ENCODE assay signal across 10 mouse cellular contexts in the genomic region with DNA sequence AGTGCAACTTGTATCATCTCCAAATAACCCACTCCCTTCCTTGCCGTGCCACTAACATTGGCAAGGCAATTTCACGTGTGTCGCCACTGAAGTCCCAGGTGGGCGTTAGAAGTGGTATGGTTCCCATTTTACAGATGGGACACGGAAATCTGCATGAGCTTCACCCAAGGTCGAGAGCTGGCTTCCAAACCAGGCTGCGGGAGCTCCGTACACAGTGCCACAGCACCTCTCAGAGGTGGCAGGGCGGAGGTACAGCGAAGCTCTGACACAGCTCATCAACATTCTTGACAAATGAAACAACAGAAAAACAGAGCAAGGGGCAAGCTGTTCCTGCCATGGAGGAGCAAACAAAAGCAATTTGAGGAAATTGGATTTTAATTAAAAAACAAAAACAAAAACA.
DNase-seq lines count a peak whose midpoint lies in the region; ATAC-seq and TF ChIP-seq lines count a peak whose summit lies in the region.
"Had no signal": no experiment of that assay in that cellular context is flagged by ENCODE, and none has a peak within 500 bp of the region (broad histone marks: within the 10 kb centered on the region; RNA-seq: fewer than 3 reads in every experiment).

No protein-coding gene starts in this region.

- ATAC-seq in intestine, postnatal 0 days: no peak
- ATAC-seq in intestine, embryonic 16.5 days: no peak
- peak; percentile 60; the same call in 1 of the 2 replicates for ATAC-seq in forebrain, embryonic 11.5 days (replicated peaks; ENCODE audit: low FRiP score)

- no peak overlapping the region for H3K9ac ChIP-seq in intestine, postnatal 0 days (ENCODE audit: low read depth, low read length)
- no peak overlapping the region for H3K9ac ChIP-seq in intestine, embryonic 16.5 days (ENCODE audit: low read depth, low read length)
- no peak overlapping the region for H3K9ac ChIP-seq in forebrain, embryonic 11.5 days (ENCODE audit: low read length)
- H3K9ac ChIP-seq: heart, embryonic 15.5 days had no signal

- TF ChIP-seq CTCF in intestine, postnatal 0 days (IDR thresholded peaks at IDR 0.05; ENCODE audit: low read depth): peak; percentile 69

- H3K27me3 ChIP-seq in intestine, postnatal 0 days (replicated peaks; ENCODE audit: control insufficient read depth, insufficient read depth, low read length): no peaks in the 10 kb centered on the region
- no peaks in the 10 kb centered on the region for H3K27me3 ChIP-seq in intestine, embryonic 16.5 days (replicated peaks; ENCODE audit: control insufficient read depth, insufficient read depth, low read length)
- H3K27me3 ChIP-seq in forebrain, embryonic 11.5 days (ENCODE audit: control insufficient read depth, insufficient read depth, low read length): no peaks in the 10 kb centered on the region

- no peak overlapping the region for H3K27ac ChIP-seq in intestine, postnatal 0 days (ENCODE audit: low read depth, low read length)
- H3K27ac ChIP-seq in intestine, embryonic 16.5 days (ENCODE audit: low read length): no peak overlapping the region
- H3K27ac ChIP-seq in forebrain, embryonic 11.5 days (ENCODE audit: low read depth, low read length): no peak overlapping the region
- H3K27ac ChIP-seq: heart, embryonic 15.5 days had no signal

- WGBS in intestine, postnatal 0 days: 45% methylated on average over 10 of the region's 10 CpGs
- WGBS in intestine, embryonic 16.5 days: 43% methylated on average over 10 of the region's 10 CpGs
- 45% methylated on average over 10 of the region's 10 CpGs for WGBS in forebrain, embryonic 11.5 days

- no peaks in the 10 kb centered on the region for H3K36me3 ChIP-seq in intestine, postnatal 0 days (ENCODE audit: control insufficient read depth, insufficient read depth)
- H3K36me3 ChIP-seq in intestine, embryonic 16.5 days (ENCODE audit: control insufficient read depth, insufficient read depth, low read length): no peaks in the 10 kb centered on the region
- no peaks in the 10 kb centered on the region for H3K36me3 ChIP-seq in forebrain, embryonic 11.5 days (ENCODE audit: control insufficient read depth, insufficient read depth, low read length)
- H3K36me3 ChIP-seq: heart, embryonic 15.5 days had no signal

- no peak overlapping the region for H3K4me2 ChIP-seq in intestine, postnatal 0 days (replicated peaks; ENCODE audit: low read depth)
- H3K4me2 ChIP-seq in intestine, embryonic 16.5 days (ENCODE audit: low read depth, low read length): no peak overlapping the region
- H3K4me2 ChIP-seq in forebrain, embryonic 11.5 days (ENCODE audit: low read depth, low read length, severe bottlenecking): no peak overlapping the region
- H3K4me2 ChIP-seq: heart, embryonic 15.5 days had no signal

- no peak overlapping the region for H3K4me3 ChIP-seq in intestine, postnatal 0 days (ENCODE audit: low read depth, low read length)
- H3K4me3 ChIP-seq in intestine, embryonic 16.5 days (ENCODE audit: low read length): no peak overlapping the region
- no peak overlapping the region for H3K4me3 ChIP-seq in forebrain, embryonic 11.5 days (ENCODE audit: low read depth, low read length)
- H3K4me3 ChIP-seq: heart, embryonic 15.5 days; megakaryocyte, embryonic 14.5 days had no signal

- no peaks in the 10 kb centered on the region for H3K9me3 ChIP-seq in intestine, postnatal 0 days (ENCODE audit: control insufficient read depth)
- H3K9me3 ChIP-seq in intestine, embryonic 16.5 days (ENCODE audit: control insufficient read depth, low read length): no peaks in the 10 kb centered on the region
- H3K9me3 ChIP-seq in forebrain, embryonic 11.5 days (ENCODE audit: control insufficient read depth, low read length): no peaks in the 10 kb centered on the region
- H3K9me3 ChIP-seq: heart, embryonic 15.5 days; megakaryocyte, embryonic 14.5 days had no signal

- H3K4me1 ChIP-seq in intestine, postnatal 0 days (replicated peaks; ENCODE audit: control insufficient read depth, insufficient read depth, low read length): no peaks in the 10 kb centered on the region
- H3K4me1 ChIP-seq in intestine, embryonic 16.5 days (ENCODE audit: control insufficient read depth, insufficient read depth, low read length): no peaks in the 10 kb centered on the region
- no peaks in the 10 kb centered on the region; the same call in 1 of the 2 replicates for H3K4me1 ChIP-seq in forebrain, embryonic 11.5 days (replicated peaks; ENCODE audit: control insufficient read depth, insufficient read depth, low read length)
- H3K4me1 ChIP-seq: megakaryocyte, embryonic 14.5 days had no signal

- peak; percentile 5 to 7 for DNase-seq in B cell, adult 2 months
- peak; percentile 79 for DNase-seq in brain, adult 2 months (ENCODE audit: low read depth, low spot score)
- DNase-seq in forebrain, embryonic 11.5 days (ENCODE audit: low spot score): peak; percentile 76
- peak; percentile 25 to 53 for DNase-seq in layer of hippocampus, postnatal 25 days (ENCODE audit: extremely low spot score in 1 of 2, low spot score in 1 of 2)
- no peak for DNase-seq in ovary, postnatal 10 days (ENCODE audit: low spot score)
- no peak for DNase-seq in c-Kit-positive CD71-positive TER-119-positive erythroid progenitor cells, embryonic 14.5 days (ENCODE audit: low spot score)

Comparison
In these comparisons a context has a peak if more than half of its experiments do, and no peak if none do; other contexts are left out.
1. DNase-seq: peak in B cell, adult 2 months (2 of 2), brain, adult 2 months (single experiment), forebrain, embryonic 11.5 days (single experiment) and layer of hippocampus, postnatal 25 days (2 of 2); none in ovary, postnatal 10 days (single experiment) and c-Kit-positive CD71-positive TER-119-positive erythroid progenitor cells, embryonic 14.5 days (single experiment).